Mouse (Mus musculus) brain, embryonic 14.5 days (tissue): ENCODE results near the gene Dgka.

Source experiments
- CTCF ChIP-seq: fragments of 200-500 bp; IDR thresholded peaks from 2 replicates; pipeline ENCODE4 v1.5.1; 2012; ENCODE audit warnings: inconsistent platforms, mild to moderate bottlenecking, moderate library complexity, borderline replicate concordance; ENCODE audit not compliant: insufficient read depth, insufficient read length; ENCODE audit errors: extremely low read depth
- POLR2A ChIP-seq: fragments of 200-500 bp; IDR thresholded peaks from 2 replicates; pipeline ENCODE4 v1.6.1; 2012; ENCODE audit warnings: mild to moderate bottlenecking, inconsistent platforms, borderline replicate concordance; ENCODE audit not compliant: poor library complexity, insufficient read depth, insufficient read length, severe bottlenecking; ENCODE audit errors: extremely low read depth

DNA sequence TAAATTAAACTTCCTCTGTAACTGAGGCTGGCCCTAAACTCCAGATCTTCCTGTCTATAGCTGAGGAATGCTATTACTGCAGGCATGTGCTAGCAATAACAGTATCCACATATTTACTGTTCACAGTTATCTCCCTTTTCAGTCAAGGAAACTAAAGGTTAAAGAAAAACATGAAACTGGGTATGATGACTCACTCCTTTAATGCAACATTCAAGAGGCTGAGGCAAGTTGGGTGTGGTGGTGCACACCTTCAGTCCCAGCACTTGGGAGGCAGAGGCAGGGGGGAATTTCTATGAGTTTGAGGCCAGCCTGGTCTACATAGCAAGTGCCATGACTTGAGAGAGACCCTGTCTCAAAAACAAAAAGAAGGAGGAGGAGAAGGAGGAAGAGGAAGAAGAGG lies 12.7 kb downstream of the Dgka start:
- TF ChIP-seq CTCF (no peak), POLR2A (no peak)
